Mouse (Mus musculus): ENCODE results near the gene Hoxb5. TPM values are rescaled to one million over a fixed set of nuclear protein-coding genes. Genes with fewer than 3 reads are reported as not detected.

The Hoxb5 gene
- total RNA-seq, 2 experiments from 2014 or later: 0.45 to 0.62 TPM

DNA sequence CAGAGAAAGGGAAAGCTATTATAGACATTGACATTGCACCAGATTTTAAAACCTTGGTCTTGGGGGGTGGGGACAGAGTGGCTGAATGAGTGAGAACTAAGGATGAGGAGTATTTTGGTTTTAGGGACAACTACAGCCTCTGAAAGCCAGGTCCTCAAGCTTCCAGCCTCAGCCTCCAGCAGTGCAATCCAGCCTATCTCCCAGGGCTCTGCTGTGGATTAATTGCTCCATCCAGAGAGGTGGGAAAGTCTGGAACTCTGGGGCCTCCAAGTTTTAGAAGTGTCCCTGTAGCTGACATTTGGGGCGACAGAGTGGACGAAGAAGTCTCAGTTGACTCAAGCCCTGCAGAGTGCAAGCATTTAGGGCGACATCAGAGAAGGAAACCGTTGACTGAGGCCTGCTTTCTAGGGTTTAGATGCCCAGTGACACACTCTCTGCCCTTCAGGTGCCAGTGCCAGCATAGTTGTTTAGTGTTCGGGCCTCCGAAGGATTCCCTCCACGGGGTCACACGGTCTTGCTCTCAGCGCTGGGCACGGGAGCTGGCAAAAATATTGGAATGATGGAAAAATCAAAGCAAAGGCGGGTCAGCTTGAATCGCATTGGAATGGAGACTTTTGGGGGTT, 10.8 kb downstream of the Hoxb5 start:
- DNase-seq: no peak
- intact Hi-C loops (cut with DNase I): loop anchor here (2.0 kb wide), 1 partner anchor 39 kb away; no protein-coding TSS in a partner anchor

DNA sequence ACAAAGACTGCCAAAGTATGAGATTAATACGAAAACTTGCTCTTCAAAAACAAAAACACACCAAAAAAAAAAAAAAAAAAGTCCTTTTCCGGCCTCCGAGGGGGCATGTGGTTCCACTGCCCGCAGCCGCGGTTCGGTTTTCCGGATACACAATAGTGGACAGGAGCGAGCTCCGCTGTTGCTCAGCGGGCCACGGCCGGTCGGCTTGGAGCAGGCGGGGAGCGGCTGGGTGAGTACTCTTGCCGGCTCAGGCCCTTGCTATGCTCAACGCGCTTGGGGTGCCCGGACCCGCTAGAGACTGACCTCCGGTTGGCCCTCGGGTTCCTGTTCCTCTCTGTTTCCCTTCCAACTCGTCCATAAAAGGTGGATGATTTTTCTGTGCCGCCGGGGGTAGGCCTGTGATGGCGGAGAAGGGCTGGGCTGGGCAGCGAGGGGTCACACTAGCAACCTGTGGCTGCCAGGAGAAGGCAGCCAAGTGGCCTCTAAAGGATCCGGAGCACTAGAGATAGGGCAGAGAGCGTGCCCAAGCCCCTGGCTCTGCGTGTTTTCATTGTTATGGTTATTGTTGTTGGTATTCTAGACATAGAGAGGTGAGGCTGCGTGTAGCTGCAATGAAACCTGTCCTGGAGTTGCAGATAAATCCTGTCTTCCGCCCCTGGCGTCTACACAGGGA, 11.7 kb downstream of the Hoxb5 start:
- peak in 1 of 2 experiments; percentile 39 for DNase-seq
- intact Hi-C loops (cut with DNase I): loop anchor here (2.0 kb wide), 1 partner anchor 38 kb away; no protein-coding TSS in a partner anchor

GRCm38 (mm10) chr11:96315344-96315681, 12.2 kb downstream of the Hoxb5 start:
- intact Hi-C loops (cut with DNase I): loop anchor here (2.0 kb wide), 1 partner anchor 37 kb away; no protein-coding TSS in a partner anchor

DNA sequence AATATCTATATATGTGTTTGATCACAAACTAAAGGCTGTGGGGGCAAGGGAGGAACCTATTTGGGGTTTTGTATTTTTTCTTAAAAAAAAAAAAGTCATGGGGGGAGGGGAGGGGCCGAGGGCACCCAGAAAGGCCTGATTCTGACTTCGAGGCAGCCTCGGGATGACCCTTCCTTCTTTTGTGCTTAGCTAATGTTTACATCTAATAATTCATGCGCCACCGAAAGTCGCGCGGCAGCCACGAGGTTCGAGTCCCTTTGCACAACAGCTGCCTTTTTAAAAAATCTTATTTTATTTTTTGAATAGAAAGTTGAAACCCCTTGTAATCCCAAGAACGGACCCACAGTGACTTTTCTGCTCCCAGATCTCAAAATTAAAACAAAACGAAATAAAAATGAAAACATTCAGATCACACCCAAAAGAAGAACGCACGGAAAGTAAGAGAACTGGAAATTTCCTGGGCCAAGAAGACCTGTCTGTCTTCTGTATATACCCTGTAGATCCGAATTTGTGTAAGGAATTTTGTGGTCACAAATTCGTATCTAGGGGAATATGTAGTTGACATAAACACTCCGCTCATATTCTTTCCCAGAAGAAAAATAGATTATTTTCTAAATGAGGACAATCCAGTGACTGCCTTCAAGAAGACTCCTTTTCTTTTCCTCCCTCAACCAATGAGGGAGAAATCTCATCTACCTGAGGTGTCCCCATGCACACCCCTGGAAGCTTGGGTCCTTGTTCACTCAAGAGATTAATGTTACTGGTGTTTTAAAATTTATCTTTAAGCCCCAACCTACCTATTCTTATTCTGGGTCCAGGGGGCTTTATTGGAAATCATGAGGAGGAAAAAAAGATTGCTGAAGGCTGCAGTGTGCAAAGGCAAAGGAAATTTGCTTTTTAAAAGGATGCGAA, 13.8 kb downstream of the Hoxb5 start:
- intact Hi-C loops (cut with DNase I): no loop called here
- DNase-seq: no peak

More at GRCm38 (mm10) chr11:96315344-96315681, 12.2 kb downstream of the Hoxb5 start:
- no peak for DNase-seq

DNA sequence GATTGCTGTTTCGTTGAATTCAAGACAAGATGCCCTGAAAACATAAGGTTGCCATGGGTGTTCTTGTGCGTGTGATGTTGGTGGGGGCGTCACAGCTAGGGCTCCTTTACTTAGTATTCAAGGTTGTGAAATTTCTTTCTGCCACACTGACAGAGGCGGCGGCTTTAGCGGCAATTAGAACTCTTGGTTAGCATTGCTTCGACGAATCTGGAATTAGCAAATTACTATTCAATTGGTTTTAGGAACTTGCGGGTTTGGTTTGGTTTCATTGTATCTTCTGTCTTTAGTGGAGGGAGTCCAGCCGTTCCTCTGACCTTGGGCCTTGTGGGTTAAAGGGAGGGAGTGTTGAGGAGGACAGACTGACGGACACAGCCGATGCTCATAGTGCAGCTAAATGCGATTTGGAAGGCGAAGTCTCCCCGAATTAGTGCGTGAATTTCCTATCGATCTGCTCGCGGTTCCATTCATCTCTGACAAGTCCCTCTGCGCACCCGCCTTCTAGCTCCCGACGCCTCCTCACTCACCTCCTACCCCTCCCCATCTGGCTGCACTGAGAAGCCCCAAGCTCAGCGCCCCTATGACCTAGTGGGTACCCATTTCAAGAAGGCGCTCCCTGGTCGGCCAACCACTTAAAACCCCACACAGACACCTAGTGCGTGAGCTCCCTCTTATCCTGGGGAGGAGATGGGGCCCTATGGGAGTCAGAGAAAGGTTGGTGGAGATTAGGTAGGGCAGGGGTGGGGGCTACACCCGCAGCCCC, 14.7 kb downstream of the Hoxb5 start, which contains the start of gene Hoxb4:
Gene Hoxb4 (plus strand): TSS at position 660 of the 760 bp plus-strand sequence.
- intact Hi-C loops (cut with DNase I): no loop called here
- DNase-seq: no peak

DNA sequence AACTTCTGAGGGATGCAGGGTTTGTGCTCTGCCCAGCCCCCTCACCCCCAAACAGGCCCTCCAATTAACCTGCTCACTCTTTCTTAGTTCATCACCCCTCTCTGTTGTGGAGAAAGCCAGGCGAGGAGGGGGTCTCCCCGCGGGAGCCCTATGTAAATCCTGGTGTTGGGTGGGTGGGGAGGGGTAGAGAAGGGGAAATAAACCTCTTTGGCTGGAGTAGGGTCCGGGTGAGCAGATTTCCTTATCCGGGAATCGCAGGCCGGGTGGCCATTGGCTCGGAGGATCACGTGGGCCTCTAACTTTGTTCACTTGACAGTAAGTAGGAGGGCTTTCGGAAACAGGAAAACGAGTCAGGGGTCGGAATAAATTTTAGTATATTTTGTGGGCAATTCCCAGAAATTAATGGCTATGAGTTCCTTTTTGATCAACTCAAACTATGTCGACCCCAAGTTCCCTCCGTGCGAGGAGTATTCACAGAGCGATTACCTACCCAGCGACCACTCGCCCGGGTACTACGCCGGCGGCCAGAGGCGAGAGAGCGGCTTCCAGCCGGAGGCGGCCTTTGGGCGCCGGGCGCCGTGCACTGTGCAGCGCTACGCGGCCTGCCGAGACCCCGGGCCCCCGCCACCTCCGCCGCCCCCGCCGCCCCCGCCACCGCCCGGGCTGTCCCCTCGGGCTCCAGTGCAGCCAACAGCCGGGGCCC, 15.4 kb downstream of the Hoxb5 start:
- intact Hi-C loops (cut with DNase I): no loop called here
- DNase-seq: peak in 1 of 2 experiments; percentile 57

DNA sequence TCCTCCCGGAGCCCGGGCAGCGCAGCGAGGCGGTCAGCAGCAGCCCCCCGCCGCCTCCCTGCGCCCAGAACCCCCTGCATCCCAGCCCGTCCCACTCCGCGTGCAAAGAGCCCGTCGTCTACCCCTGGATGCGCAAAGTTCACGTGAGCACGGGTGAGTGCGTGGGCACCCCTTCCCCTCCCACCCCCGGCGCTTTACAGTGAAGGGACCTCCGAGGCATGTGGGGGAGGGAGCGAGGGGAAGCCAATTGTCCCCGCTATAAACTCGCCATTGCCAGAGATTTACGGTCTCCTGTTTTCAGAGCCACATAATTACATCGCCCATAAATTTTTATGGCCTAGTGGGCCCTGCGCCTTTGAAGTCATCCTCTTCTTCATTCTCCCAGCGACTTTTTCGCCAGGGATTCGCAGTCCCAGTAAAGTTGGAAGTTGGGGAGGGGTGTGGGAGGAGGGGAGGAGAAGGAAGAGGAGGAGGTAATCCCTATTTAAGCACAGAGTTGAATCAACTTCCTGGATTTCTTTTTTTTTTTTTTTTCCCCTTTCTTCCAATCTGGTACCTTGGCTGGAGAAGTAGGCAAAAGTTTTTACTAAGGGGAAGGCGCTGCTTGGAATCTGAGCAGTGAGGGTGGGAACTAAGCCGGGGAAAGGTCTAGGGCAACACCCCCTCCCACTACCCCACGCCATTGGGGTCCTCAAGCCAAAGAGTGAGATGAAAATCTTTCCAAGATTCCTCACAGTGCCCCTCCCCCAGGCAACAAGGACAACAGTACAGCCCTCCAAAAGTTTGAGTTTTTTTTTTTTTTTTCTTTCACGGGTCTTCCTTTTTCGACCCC, 16.2 kb downstream of the Hoxb5 start:
- intact Hi-C loops (cut with DNase I): no loop called here

DNA sequence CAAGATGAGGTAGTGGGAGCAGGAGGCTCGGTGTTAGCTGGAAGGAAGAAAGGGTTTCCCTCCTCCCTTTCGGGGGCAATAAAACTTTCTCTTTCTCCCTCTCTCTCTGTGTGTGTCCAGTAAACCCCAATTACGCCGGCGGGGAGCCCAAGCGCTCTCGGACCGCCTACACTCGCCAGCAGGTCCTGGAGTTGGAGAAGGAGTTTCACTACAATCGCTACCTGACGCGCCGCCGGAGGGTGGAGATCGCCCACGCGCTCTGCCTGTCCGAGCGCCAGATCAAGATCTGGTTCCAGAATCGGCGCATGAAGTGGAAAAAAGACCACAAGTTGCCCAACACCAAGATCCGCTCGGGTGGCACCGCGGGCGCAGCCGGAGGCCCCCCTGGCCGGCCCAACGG, 16.8 kb downstream of the Hoxb5 start:
- DNase-seq: no peak
- intact Hi-C loops (cut with DNase I): no loop called here

More for the DNA sequence above, 16.2 kb downstream of the Hoxb5 start:
- DNase-seq: no peak

- intact Hi-C loops (cut with DNase I): no loop called here
- DNase-seq: no peak
Measured at GRCm38 (mm10) chr11:96320688-96321087, 17.6 kb downstream of the Hoxb5 start.

DNA sequence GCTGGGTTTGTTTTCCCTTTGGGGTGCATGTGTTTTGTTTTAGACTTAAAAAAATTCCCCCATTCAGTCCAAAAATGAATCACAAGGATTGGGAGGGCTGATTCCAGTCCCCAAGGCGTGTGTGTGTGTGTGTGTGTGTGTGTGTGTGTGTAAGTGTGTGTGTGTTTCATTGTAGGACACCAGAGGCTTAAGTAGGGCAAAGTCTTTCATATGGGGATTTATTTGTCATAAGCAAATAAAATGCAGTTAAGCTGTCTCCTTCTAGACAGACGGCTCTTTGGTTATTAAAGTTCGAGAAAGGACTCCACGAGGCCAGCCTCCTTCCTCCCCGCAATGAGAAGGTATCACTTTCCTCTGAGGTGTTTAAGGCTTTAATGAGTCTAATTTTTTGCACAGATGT, 18.7 kb downstream of the Hoxb5 start:
- intact Hi-C loops (cut with DNase I): no loop called here
- DNase-seq: no peak

- intact Hi-C loops (cut with DNase I): no loop called here
- no peak for DNase-seq
Measured at GRCm38 (mm10) chr11:96322738-96323137, 19.6 kb downstream of the Hoxb5 start.

- no peak for DNase-seq
- intact Hi-C loops (cut with DNase I): no loop called here
Measured at GRCm38 (mm10) chr11:96323154-96323553, 20.0 kb downstream of the Hoxb5 start, which contains the start of gene Hoxb3. TSS of gene Hoxb3 (plus strand) at chr11:96323326.

DNA sequence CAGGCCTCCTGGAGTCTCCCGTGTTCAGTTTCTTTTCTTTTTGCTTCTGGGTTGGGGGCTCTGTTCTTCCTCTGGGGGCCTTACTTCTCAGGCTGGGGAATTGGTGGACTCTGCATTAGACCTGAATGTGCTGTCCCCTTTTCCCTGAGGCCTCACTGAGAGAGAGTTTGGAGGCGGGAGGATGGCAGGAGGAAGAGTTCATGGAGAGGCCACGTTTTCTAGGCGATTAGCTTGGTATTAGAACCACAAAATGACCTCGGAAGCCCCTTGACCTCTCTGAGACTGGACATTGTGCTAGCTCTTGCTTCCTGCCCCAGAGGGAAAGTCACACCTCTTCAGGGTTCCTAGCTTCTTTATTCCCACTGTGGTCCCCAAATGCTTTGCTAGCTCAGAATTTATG, 21.0 kb downstream of the Hoxb5 start:
- no peak for DNase-seq
- intact Hi-C loops (cut with DNase I): no loop called here

GRCm38 (mm10) chr11:96324965-96325364, 21.8 kb downstream of the Hoxb5 start:
- DNase-seq: no peak
- intact Hi-C loops (cut with DNase I): no loop called here

DNA sequence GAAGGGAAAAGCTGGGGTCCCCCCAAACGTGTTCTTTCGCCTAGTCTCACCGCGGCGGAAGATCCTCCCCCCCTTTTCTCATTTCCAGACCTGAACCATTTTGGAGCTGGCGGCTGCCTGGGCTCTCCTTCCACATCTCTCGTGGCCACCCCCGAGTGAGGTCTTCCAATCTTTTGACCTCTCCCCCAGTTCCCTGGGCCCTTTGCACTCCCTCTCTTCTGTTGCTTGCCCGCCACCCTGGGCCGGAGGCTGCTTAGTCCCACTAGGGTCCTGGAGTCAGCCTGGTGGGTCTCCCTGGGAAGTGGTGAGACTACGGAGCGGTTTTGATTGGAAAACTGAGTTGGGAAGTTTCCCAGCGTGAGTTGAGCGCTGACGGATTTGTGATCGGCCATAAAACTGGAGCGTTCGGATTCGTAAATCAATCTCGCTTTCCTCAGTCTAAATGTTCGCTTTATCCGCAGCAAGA, 22.6 kb downstream of the Hoxb5 start:
- DNase-seq: no peak
- intact Hi-C loops (cut with DNase I): no loop called here

GRCm38 (mm10) chr11:96326705-96327104, 23.6 kb downstream of the Hoxb5 start:
- intact Hi-C loops (cut with DNase I): no loop called here
- no peak for DNase-seq

DNA sequence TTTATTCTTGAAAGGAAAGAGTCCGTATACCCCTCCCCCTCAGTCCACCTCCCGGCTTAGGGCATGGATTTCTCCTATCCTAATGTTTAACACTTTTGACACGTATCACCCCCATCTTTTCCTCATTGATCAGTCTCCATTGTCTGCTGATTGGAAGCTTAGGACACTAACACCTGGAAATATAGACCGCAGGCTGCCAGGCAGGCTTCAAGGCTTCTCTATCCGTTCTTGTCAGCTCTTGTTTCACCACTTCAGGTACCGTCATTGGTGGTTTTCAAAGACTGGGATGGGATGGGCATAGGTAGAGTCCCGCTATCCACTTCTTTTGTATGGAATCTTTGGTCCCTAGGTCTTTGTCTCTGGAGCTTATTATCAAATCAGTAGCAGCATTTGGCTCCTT, 24.0 kb downstream of the Hoxb5 start:
- intact Hi-C loops (cut with DNase I): no loop called here
- no peak for DNase-seq

- DNase-seq: no peak
- intact Hi-C loops (cut with DNase I): no loop called here
Measured at GRCm38 (mm10) chr11:96327750-96328149, 24.6 kb downstream of the Hoxb5 start.

DNA sequence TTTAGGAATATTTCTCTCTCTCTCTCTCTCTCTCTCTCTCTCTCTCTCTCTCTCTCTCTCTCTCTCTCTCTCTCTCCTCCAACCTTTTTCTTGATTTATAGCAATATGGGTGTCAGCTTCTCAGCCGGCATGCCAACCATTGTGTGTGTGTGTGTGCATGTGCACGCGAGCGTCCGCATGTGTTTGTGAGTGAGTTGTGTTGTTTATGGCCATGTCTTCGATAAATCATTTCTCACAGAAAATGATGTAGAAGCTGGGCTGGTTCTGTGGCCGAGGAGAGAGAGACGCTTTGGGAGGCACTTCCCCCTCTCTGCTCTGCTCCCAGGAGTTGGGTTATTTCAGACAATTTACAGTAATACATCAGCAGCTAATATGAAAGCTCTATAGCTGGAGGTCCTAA, 25.5 kb downstream of the Hoxb5 start:
- intact Hi-C loops (cut with DNase I): no loop called here
- DNase-seq: no peak
